Mouse (Mus musculus): ENCODE results near the gene Ces4a. TPM values are rescaled to one million over a fixed set of nuclear protein-coding genes. Genes with fewer than 3 reads are reported as not detected.
"Not testable (repeated sequence)": the region's sequence is repeated elsewhere in the genome, so short reads cannot be mapped to it uniquely, and the experiment has no call there.

The Ces4a gene
- 0.08 TPM in 1 of 2 replicates, not detected in the other for polyA plus RNA-seq (2014; fragmentation: Nextera tagmentation; extraction: Ambion mirVana)

- Histone ChIP-seq H3K4me2 (replicated peaks) (no peak within 1 kb of the TSS), H3K4me1 (replicated peaks; ENCODE audit: control insufficient read depth, insufficient read depth, low read length) (no peaks in the 10 kb centered on the region), H3K27ac (no peak within 1 kb of the TSS), H3K36me3 (replicated peaks; ENCODE audit: control insufficient read depth, insufficient read depth) (no peaks in the 10 kb centered on the region), H3K9me3 (ENCODE audit: control insufficient read depth, low read length) (no peaks in the 10 kb centered on the region), H3K9ac (no peak within 1 kb of the TSS), H3K27me3 (ENCODE audit: control insufficient read depth, insufficient read depth, low read length) (no peaks in the 10 kb centered on the region), H3K4me3 (replicated peaks; ENCODE audit: low read length) (no peak within 1 kb of the TSS)
- ATAC-seq (ENCODE audit: low FRiP score) (no peak), DNase-seq (ENCODE audit: low spot score) (no peak)
- WGBS = 84% methylated on average over 5 of the region's 5 CpGs
These were observed at the start of gene Ces4a for GRCm38 (mm10) chr8:105131509-105131908. Gene Ces4a, plus strand, starts transcription at chr8:105131800.

- no peak within 1 kb of the TSS for H3K9ac ChIP-seq
- no peak within 1 kb of the TSS for H3K27ac ChIP-seq
- no peaks in the 10 kb centered on the region for H3K9me3 ChIP-seq (ENCODE audit: control insufficient read depth, low read length)
- ATAC-seq (ENCODE audit: low FRiP score) (no peak), DNase-seq (ENCODE audit: low spot score) (no peak)
- 75% methylated on average over 7 of the region's 7 CpGs for WGBS
- no peaks in the 10 kb centered on the region for H3K27me3 ChIP-seq (ENCODE audit: control insufficient read depth, insufficient read depth, low read length)
- H3K36me3 ChIP-seq (replicated peaks; ENCODE audit: control insufficient read depth, insufficient read depth) = no peaks in the 10 kb centered on the region
- no peak within 1 kb of the TSS for H3K4me2 ChIP-seq (replicated peaks)
- H3K4me1 ChIP-seq (replicated peaks; ENCODE audit: control insufficient read depth, insufficient read depth, low read length) = no peaks in the 10 kb centered on the region
- H3K4me3 ChIP-seq (replicated peaks; ENCODE audit: low read length) = no peak within 1 kb of the TSS
These were observed 48.0 kb upstream of the Ces4a start, which contains the start of gene Ces3b for GRCm38 (mm10) chr8:105083449-105084050. Gene Ces3b, plus strand, starts transcription at chr8:105083753.

- not testable (repeated sequence) for H3K4me3 ChIP-seq (replicated peaks; ENCODE audit: low read length); H3K4me1 ChIP-seq (replicated peaks; ENCODE audit: control insufficient read depth, insufficient read depth, low read length); H3K27me3 ChIP-seq (ENCODE audit: control insufficient read depth, insufficient read depth, low read length); DNase-seq (ENCODE audit: low spot score); H3K9ac ChIP-seq; H3K27ac ChIP-seq; H3K4me2 ChIP-seq (replicated peaks); H3K36me3 ChIP-seq (replicated peaks; ENCODE audit: control insufficient read depth, insufficient read depth); H3K9me3 ChIP-seq (ENCODE audit: control insufficient read depth, low read length); ATAC-seq (ENCODE audit: low FRiP score)
- WGBS = 89% methylated on average over 4 of the region's 5 CpGs
These were observed 43.4 kb upstream of the Ces4a start for GRCm38 (mm10) chr8:105088166-105088565.

GRCm38 (mm10) chr8:105088581-105088980, 43.0 kb upstream of the Ces4a start:
- Histone ChIP-seq H3K9me3 (ENCODE audit: control insufficient read depth, low read length) (no peaks in the 10 kb centered on the region), H3K4me2 (replicated peaks) (no peak overlapping the region), H3K27me3 (ENCODE audit: control insufficient read depth, insufficient read depth, low read length) (no peaks in the 10 kb centered on the region), H3K27ac (no peak overlapping the region), H3K4me3 (replicated peaks; ENCODE audit: low read length) (no peak overlapping the region), H3K4me1 (replicated peaks; ENCODE audit: control insufficient read depth, insufficient read depth, low read length) (no peaks in the 10 kb centered on the region), H3K36me3 (replicated peaks; ENCODE audit: control insufficient read depth, insufficient read depth) (no peaks in the 10 kb centered on the region), H3K9ac (no peak overlapping the region)
- 74% methylated on average over 4 of the region's 4 CpGs for WGBS
- ATAC-seq (ENCODE audit: low FRiP score) = no peak
- no peak for DNase-seq (ENCODE audit: low spot score)

- no peak overlapping the region for H3K27ac ChIP-seq
- H3K4me1 ChIP-seq (replicated peaks; ENCODE audit: control insufficient read depth, insufficient read depth, low read length) = no peaks in the 10 kb centered on the region
- no peaks in the 10 kb centered on the region for H3K9me3 ChIP-seq (ENCODE audit: control insufficient read depth, low read length)
- 93% methylated on average over 2 of the region's 3 CpGs for WGBS
- ATAC-seq (ENCODE audit: low FRiP score) (no peak), DNase-seq (ENCODE audit: low spot score) (no peak)
- no peaks in the 10 kb centered on the region for H3K27me3 ChIP-seq (ENCODE audit: control insufficient read depth, insufficient read depth, low read length)
- H3K4me3 ChIP-seq (replicated peaks; ENCODE audit: low read length) = no peak overlapping the region
- H3K4me2 ChIP-seq (replicated peaks) = no peak overlapping the region
- no peaks in the 10 kb centered on the region for H3K36me3 ChIP-seq (replicated peaks; ENCODE audit: control insufficient read depth, insufficient read depth)
- H3K9ac ChIP-seq = no peak overlapping the region
These were observed 37.6 kb upstream of the Ces4a start for GRCm38 (mm10) chr8:105093992-105094391.

GRCm38 (mm10) chr8:105102101-105102785, 29.4 kb upstream of the Ces4a start:
- H3K36me3 ChIP-seq (replicated peaks; ENCODE audit: control insufficient read depth, insufficient read depth); H3K27ac ChIP-seq; H3K9ac ChIP-seq; H3K4me1 ChIP-seq (replicated peaks; ENCODE audit: control insufficient read depth, insufficient read depth, low read length); H3K4me3 ChIP-seq (replicated peaks; ENCODE audit: low read length); DNase-seq (ENCODE audit: low spot score); H3K9me3 ChIP-seq (ENCODE audit: control insufficient read depth, low read length); H3K4me2 ChIP-seq (replicated peaks); ATAC-seq (ENCODE audit: low FRiP score); H3K27me3 ChIP-seq (ENCODE audit: control insufficient read depth, insufficient read depth, low read length): not testable (repeated sequence)
- 80% methylated on average over 4 of the region's 4 CpGs for WGBS

- not testable (repeated sequence) for H3K36me3 ChIP-seq (replicated peaks; ENCODE audit: control insufficient read depth, insufficient read depth); H3K27ac ChIP-seq; DNase-seq (ENCODE audit: low spot score); H3K4me3 ChIP-seq (replicated peaks; ENCODE audit: low read length); H3K9me3 ChIP-seq (ENCODE audit: control insufficient read depth, low read length); H3K4me2 ChIP-seq (replicated peaks); H3K4me1 ChIP-seq (replicated peaks; ENCODE audit: control insufficient read depth, insufficient read depth, low read length); H3K27me3 ChIP-seq (ENCODE audit: control insufficient read depth, insufficient read depth, low read length); ATAC-seq (ENCODE audit: low FRiP score); H3K9ac ChIP-seq
- 76% methylated on average over 5 of the region's 5 CpGs for WGBS
These were observed 27.9 kb upstream of the Ces4a start for GRCm38 (mm10) chr8:105103701-105104100.

- Histone ChIP-seq H3K36me3 (replicated peaks; ENCODE audit: control insufficient read depth, insufficient read depth) (no peaks in the 10 kb centered on the region), H3K4me2 (replicated peaks) (no peak overlapping the region), H3K4me1 (replicated peaks; ENCODE audit: control insufficient read depth, insufficient read depth, low read length) (no peaks in the 10 kb centered on the region), H3K27ac (no peak overlapping the region), H3K9ac (no peak overlapping the region), H3K27me3 (ENCODE audit: control insufficient read depth, insufficient read depth, low read length) (no peaks in the 10 kb centered on the region), H3K4me3 (replicated peaks; ENCODE audit: low read length) (no peak overlapping the region), H3K9me3 (ENCODE audit: control insufficient read depth, low read length) (no peaks in the 10 kb centered on the region)
- WGBS = 81% methylated on average over 3 of the region's 3 CpGs
- no peak for DNase-seq (ENCODE audit: low spot score)
- no peak for ATAC-seq (ENCODE audit: low FRiP score)
These were observed 27.4 kb upstream of the Ces4a start for GRCm38 (mm10) chr8:105104220-105104619.

GRCm38 (mm10) chr8:105129864-105130263, 1.7 kb upstream of the Ces4a start:
- H3K9ac ChIP-seq = no peak overlapping the region
- H3K4me2 ChIP-seq (replicated peaks) = no peak overlapping the region
- no peak for DNase-seq (ENCODE audit: low spot score)
- no peaks in the 10 kb centered on the region for H3K36me3 ChIP-seq (replicated peaks; ENCODE audit: control insufficient read depth, insufficient read depth)
- WGBS = 89% methylated on average over 9 of the region's 9 CpGs
- no peak overlapping the region for H3K27ac ChIP-seq
- no peak for ATAC-seq (ENCODE audit: low FRiP score)
- no peaks in the 10 kb centered on the region for H3K9me3 ChIP-seq (ENCODE audit: control insufficient read depth, low read length)
- no peaks in the 10 kb centered on the region for H3K27me3 ChIP-seq (ENCODE audit: control insufficient read depth, insufficient read depth, low read length)
- H3K4me3 ChIP-seq (replicated peaks; ENCODE audit: low read length) = no peak overlapping the region
- no peaks in the 10 kb centered on the region for H3K4me1 ChIP-seq (replicated peaks; ENCODE audit: control insufficient read depth, insufficient read depth, low read length)
